Mouse (Mus musculus): ENCODE measurements around the gene Mmp23. TPM values are rescaled to one million over a fixed set of nuclear protein-coding genes. Genes with fewer than 3 reads are reported as not detected.

Gene Mmp23
- polyA plus RNA-seq, 1 experiment: 58.9 TPM

- no peak for DNase-seq (ENCODE audit: low read depth)
Observed at GRCm38 (mm10) chr4:155601091-155601996, 51.8 kb downstream of the Mmp23 start, which contains the start of gene Slc35e2. Gene Slc35e2 (plus strand): TSS chr4:155601416.

Other genes starting within 250 kb of the Mmp23 start
- gene Cfap74, start 244.2 kb downstream of the Mmp23 start, polyA plus RNA-seq (2012; rRNA removed): 2.1 and 2.2 TPM in 2 replicates
- 9.1 and 9.7 TPM in 2 replicates for gene Tmem52, start 184.3 kb downstream of the Mmp23 start, polyA plus RNA-seq (2012; rRNA removed)
- gene Gnb1, start 162.0 kb downstream of the Mmp23 start, polyA plus RNA-seq (2012; rRNA removed): 663 and 820 TPM in 2 replicates
- 163 and 200 TPM in 2 replicates for gene Nadk, start 91.0 kb downstream of the Mmp23 start, polyA plus RNA-seq (2012; rRNA removed)
- 29.2 and 40.0 TPM in 2 replicates for gene Slc35e2, start 52.0 kb downstream of the Mmp23 start, polyA plus RNA-seq (2012; rRNA removed)
- 17.2 and 26.3 TPM in 2 replicates for gene Cdk11b, start 28.5 kb downstream of the Mmp23 start, polyA plus RNA-seq (2012; rRNA removed)
- not detected in 2 replicates for gene Gm10563, start 8.0 kb downstream of the Mmp23 start, polyA plus RNA-seq (2012; rRNA removed)
- gene Mib2, start 15.8 kb upstream of the Mmp23 start, polyA plus RNA-seq (2012; rRNA removed): 52.9 TPM in 2 replicates
- gene Fndc10, start 41.0 kb upstream of the Mmp23 start, polyA plus RNA-seq (2012; rRNA removed): 35.3 and 39.7 TPM in 2 replicates
- gene Ssu72, start 51.4 kb upstream of the Mmp23 start, polyA plus RNA-seq (2012; rRNA removed): 105 and 122 TPM in 2 replicates
- 0.98 and 1.2 TPM in 2 replicates for gene Tmem240, start 81.4 kb upstream of the Mmp23 start, polyA plus RNA-seq (2012; rRNA removed)
- 52.8 and 68.3 TPM in 2 replicates for gene Atad3a, start 107.7 kb upstream of the Mmp23 start, polyA plus RNA-seq (2012; rRNA removed)
- 21.2 and 28.0 TPM in 2 replicates for gene Vwa1, start 121.3 kb upstream of the Mmp23 start, polyA plus RNA-seq (2012; rRNA removed)
- 2.4 and 4.7 TPM in 2 replicates for gene Tmem88b, start 132.5 kb upstream of the Mmp23 start, polyA plus RNA-seq (2012; rRNA removed)
- gene Ankrd65, start 137.1 kb upstream of the Mmp23 start, polyA plus RNA-seq (2012; rRNA removed): 1.9 and 2.6 TPM in 2 replicates
- 71.2 and 101 TPM in 2 replicates for gene Mrpl20, start 149.5 kb upstream of the Mmp23 start, polyA plus RNA-seq (2012; rRNA removed)
- gene Ccnl2, start 159.1 kb upstream of the Mmp23 start, polyA plus RNA-seq (2012; rRNA removed): 63.7 and 69.3 TPM in 2 replicates
- gene Aurkaip1, start 177.9 kb upstream of the Mmp23 start, polyA plus RNA-seq (2012; rRNA removed): 122 and 145 TPM in 2 replicates
- 156 and 190 TPM in 2 replicates for gene Mxra8, start 186.3 kb upstream of the Mmp23 start, polyA plus RNA-seq (2012; rRNA removed)
- 124 and 139 TPM in 2 replicates for gene Dvl1, start 194.0 kb upstream of the Mmp23 start, polyA plus RNA-seq (2012; rRNA removed)
- gene Tas1r3, start 210.0 kb upstream of the Mmp23 start, polyA plus RNA-seq (2012; rRNA removed): 0.34 and 0.43 TPM in 2 replicates
- 30.8 and 31.0 TPM in 2 replicates for gene Cptp, start 216.1 kb upstream of the Mmp23 start, polyA plus RNA-seq (2012; rRNA removed)
- gene Ints11, start 216.2 kb upstream of the Mmp23 start, polyA plus RNA-seq (2012; rRNA removed): 33.7 and 36.5 TPM in 2 replicates
- 44.0 and 49.9 TPM in 2 replicates for gene Pusl1, start 238.4 kb upstream of the Mmp23 start, polyA plus RNA-seq (2012; rRNA removed)
- 27.7 and 28.2 TPM in 2 replicates for gene Acap3, start 238.4 kb upstream of the Mmp23 start, polyA plus RNA-seq (2012; rRNA removed)

Measured in gonadal fat pad, adult 2 months (tissue).